Mouse (Mus musculus) cerebellum, adult 2 months (tissue): Measurements from ENCODE around the gene Ube2q2. TPM values are rescaled to one million over a fixed set of nuclear protein-coding genes. Genes with fewer than 3 reads are reported as not detected.

Source experiments
- DNase-seq, 2 experiments: peaks; one replicate each; pipeline ENCODE4 v3.0.0; 2021
- H3K27ac ChIP-seq: fragments of 200-500 bp; 2 replicates; pipeline ENCODE4 v1.5.1; 2012; ENCODE audit warnings: low read length, control low read depth, inconsistent platforms; ENCODE audit not compliant: insufficient read depth
- H3K27me3 ChIP-seq: fragments of 200-500 bp; 2 replicates; pipeline ENCODE4 v1.6.1; 2012; ENCODE audit warnings: inconsistent platforms, mild to moderate bottlenecking, low read length, moderate library complexity; ENCODE audit not compliant: control insufficient read depth, insufficient read depth
- H3K4me1 ChIP-seq: fragments of 200-500 bp; 2 replicates; pipeline ENCODE4 v1.6.1; 2011; ENCODE audit warnings: low read length; ENCODE audit not compliant: control insufficient read depth, insufficient read depth
- H3K4me3 ChIP-seq: fragments of 200-500 bp; replicated peaks from 2 replicates; pipeline ENCODE3; 2011; ENCODE audit warnings: mild to moderate bottlenecking, low read depth, low read length, control low read depth; ENCODE audit not compliant: insufficient read depth
- CTCF ChIP-seq: fragments of 200-500 bp; IDR thresholded peaks from 2 replicates; pipeline ENCODE4 v1.5.1; 2011; ENCODE audit warnings: low read depth, mild to moderate bottlenecking, control low read depth, low read length, moderate library complexity, borderline replicate concordance; ENCODE audit not compliant: insufficient read depth
- POLR2A ChIP-seq: fragments of 200-500 bp; IDR thresholded peaks from 2 replicates; pipeline ENCODE4 v1.6.1; 2011; ENCODE audit warnings: low read length, control low read depth, borderline replicate concordance; ENCODE audit not compliant: insufficient read depth
- WGBS: fragments of 180-500 bp; shearing (Covaris S2); methylation state at CpG from one replicate; pipeline ENCODE4 v1.1.7; 2018; 5-methylcytosine and 5-hydroxymethylcytosine counted together
- polyA plus RNA-seq: library from polyadenylated mRNA; depleted of rRNA; stranded (reverse); fragments of >200 nt; gene quantifications from 2 replicates; pipeline ENCODE4 v1.2.3, GENCODE M21; 2012

Ube2q2 gene
- polyA plus RNA-seq, 1 experiment = 54.9 TPM

DNA sequence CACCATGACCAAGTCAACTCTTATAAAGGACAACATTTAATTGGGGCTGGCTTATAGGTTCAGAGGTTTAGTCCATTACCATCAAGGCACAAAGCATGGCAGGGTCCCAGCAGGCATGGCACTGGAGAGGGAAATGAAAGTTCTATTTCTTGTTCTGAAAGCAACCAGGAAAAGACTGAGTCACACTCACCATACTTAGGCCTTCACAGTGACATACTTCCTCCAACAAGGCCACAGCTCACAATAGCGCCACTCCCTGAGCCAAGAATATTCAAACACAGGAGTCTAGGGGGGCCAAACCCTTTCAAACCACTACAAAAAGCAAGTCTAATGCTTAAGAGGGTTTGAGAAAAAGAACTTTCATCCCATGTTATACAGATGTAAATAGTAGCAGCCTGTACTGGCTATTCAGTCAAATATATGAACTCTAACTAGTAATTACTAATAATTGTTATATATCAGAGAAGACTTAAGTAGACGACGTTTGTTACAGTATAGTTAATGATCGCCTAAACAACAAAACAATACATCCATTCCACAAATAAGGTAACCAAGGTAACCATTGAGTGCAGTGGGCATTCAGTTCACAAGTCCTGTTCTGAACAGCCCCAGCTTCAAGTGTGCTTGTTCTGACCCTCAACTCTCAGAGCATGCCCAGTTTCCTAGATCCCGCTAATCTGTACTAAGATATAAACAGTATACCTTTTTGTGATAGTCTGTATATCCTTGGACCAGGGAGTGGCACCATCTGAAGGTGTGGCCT lies 31.2 kb upstream of the Ube2q2 start:
- Histone ChIP-seq H3K27me3 (no peaks in the 10 kb centered on the region), H3K4me1 (no peaks in the 10 kb centered on the region), H3K27ac (no peak overlapping the region), H3K4me3 (no peak overlapping the region)
- DNase-seq = no peak
- WGBS = 94% methylated on average over 5 of the region's 5 CpGs
- TF ChIP-seq POLR2A (no peak), CTCF (no peak)

DNA sequence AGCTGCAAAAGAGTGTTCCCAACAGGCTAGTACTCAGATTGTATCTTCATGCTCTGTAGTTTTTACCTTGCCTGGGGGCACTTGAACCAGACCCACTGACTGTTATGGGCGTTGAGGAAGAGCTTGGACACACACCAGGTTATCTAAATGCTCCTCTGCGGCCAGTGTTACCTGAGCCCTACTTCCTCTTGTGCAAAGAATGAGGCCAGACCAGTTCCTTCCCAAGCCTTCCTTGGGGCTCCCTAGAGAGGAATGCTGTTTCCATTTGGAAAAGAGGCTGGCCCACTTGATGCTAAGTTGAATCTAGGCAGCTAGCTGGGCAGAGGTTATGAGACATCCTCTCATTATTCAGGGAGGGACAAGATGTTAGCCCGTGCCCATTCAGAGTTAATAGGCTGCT lies 26.1 kb upstream of the Ube2q2 start:
- TF ChIP-seq CTCF (no peak), POLR2A (no peak)
- DNase-seq = no peak
- Histone ChIP-seq H3K4me1 (no peaks in the 10 kb centered on the region), H3K27me3 (no peaks in the 10 kb centered on the region), H3K27ac (no peak overlapping the region), H3K4me3 (no peak overlapping the region)
- WGBS = 79% methylated on average over 3 of the region's 3 CpGs

DNA sequence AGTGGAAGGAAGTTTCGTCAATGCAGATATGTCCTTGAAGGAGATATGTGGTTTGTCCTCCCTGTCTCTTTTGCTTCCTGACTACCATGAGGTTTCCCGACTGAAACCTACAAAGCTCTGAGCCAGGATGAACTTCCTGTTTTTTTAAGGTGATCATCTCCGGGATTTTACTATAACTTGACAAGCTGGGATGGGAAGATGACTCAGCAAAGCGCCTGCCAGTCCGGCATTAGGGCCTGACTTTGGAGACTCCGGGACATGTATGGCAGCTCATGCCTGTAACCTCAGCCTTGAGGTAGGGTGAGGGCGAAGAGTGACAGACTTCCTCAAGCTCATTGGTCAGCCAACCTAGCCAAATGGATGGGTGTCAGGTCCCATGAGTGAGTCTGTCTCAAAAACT lies 22.9 kb upstream of the Ube2q2 start:
- DNase-seq = no peak
- TF ChIP-seq POLR2A = no peak
- no peak for TF ChIP-seq CTCF
- no peaks in the 10 kb centered on the region for H3K27me3 ChIP-seq
- no peak overlapping the region for H3K4me3 ChIP-seq
- H3K27ac ChIP-seq = no peak overlapping the region
- no peaks in the 10 kb centered on the region for H3K4me1 ChIP-seq
- 90% methylated on average over 7 of the region's 7 CpGs for WGBS

DNA sequence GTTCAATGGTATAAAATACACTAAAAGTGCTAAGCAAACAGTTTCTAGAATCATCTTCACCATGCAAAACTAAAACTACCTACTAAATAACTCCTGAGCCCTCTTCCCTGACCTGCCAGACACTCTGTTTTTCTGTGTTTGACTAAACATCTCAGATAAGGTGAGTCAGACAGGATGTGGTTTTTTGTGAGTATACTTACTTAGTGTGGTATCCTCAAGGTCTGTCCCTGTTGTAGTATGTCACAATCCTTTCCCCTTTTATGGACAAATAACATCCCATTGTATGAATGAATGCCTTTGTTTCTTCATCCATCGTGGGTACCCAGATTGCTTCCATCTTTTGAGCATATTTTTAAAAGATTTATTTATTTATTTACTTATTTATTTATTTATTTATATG lies 22.4 kb upstream of the Ube2q2 start:
- no peak for TF ChIP-seq POLR2A
- no peak for TF ChIP-seq CTCF
- H3K27me3 ChIP-seq = no peaks in the 10 kb centered on the region
- H3K4me1 ChIP-seq = no peaks in the 10 kb centered on the region
- 87% methylated on average over 1 of the region's 1 CpGs for WGBS
- H3K27ac ChIP-seq = no peak overlapping the region
- no peak overlapping the region for H3K4me3 ChIP-seq
- DNase-seq = no peak

DNA sequence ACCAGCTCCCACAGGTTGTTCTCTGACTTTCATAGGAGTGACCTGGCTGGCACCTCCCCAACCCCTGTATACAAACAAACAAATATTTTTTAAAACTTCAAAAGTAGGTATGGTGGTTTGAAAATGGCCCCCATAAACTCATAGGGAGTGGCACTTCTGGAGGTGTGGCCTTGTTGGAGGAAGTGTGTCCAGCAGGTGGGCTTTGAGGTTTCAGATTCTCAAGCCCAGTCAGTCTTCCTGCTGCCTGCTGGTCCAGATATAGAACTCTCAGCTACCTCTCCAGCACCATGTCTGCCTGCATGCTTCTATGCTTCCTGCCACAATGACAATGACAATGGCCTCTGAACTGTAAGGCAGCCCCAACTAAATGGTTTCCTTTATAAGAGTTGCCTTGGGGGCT lies 16.8 kb upstream of the Ube2q2 start:
- no peak for DNase-seq
- Histone ChIP-seq H3K4me1 (no peaks in the 10 kb centered on the region), H3K27me3 (no peaks in the 10 kb centered on the region), H3K4me3 (no peak overlapping the region), H3K27ac (no peak overlapping the region)
- no peak for TF ChIP-seq POLR2A
- TF ChIP-seq CTCF = no peak

DNA sequence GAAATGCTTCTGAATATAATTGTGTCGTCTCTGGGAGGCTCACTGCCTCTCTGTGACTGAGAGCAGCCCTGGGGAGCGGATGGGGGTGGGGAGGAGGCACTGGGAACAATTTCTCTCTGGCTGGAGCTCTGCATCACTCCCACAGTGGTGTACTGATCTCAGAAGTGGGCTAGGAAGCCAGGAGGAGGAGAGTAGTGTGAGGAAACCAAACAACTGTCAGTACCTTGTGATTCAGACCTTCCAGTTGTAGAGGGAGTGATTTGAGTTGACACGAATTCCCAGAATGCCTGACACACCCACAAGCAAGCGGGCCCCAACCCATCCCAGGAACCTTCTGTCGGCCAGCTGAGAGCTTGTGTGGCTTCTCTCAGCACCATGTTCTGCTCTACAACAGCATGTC lies 12.1 kb upstream of the Ube2q2 start:
- H3K27ac ChIP-seq = no peak overlapping the region
- H3K4me3 ChIP-seq = no peak overlapping the region
- H3K4me1 ChIP-seq = no peaks in the 10 kb centered on the region
- no peaks in the 10 kb centered on the region for H3K27me3 ChIP-seq
- no peak for TF ChIP-seq POLR2A
- no peak for TF ChIP-seq CTCF
- WGBS = 31% methylated on average over 5 of the region's 5 CpGs
- DNase-seq = no peak

DNA sequence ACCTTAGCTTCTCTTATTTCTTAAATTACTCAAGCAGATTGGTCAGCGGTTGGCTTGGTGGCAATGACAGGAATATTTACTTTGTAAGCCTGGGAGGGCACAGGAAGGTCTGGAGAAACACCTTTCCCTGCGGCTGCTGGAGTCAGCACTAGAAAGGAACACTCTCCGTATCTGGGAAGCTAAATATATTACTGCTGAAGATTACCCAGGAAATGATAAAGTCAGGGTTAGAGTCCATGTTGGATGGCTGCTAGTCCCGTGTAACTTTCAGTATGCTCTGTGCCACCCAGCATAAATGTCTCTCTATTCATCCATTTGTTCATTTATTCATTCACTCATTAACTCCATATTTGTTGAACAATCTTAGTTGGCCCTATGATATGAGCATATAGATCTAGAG lies 11.5 kb upstream of the Ube2q2 start:
- H3K27ac ChIP-seq = no peak overlapping the region
- no peak overlapping the region for H3K4me3 ChIP-seq
- 85% methylated on average over 4 of the region's 4 CpGs for WGBS
- no peaks in the 10 kb centered on the region for H3K4me1 ChIP-seq
- no peak for DNase-seq
- TF ChIP-seq POLR2A = no peak
- no peak for TF ChIP-seq CTCF
- no peaks in the 10 kb centered on the region for H3K27me3 ChIP-seq

DNA sequence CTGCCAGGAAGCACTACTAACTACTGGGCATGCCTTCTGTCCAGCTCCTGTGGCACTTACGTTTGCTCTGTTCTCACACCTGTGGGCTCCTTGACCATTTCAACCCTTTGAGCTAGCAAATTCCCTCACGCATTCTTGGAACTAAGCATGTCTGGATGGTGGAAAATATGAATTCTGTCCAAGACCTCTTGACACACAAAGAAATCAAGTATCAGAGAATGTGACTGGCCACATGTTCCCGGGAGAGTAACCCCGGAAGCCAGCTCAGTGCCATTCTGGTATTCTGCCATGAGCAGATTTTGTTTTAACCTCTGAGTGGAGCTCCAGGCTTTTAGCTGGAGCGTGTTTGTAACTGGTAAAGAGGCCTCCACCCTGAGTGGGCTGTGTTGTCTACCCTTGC lies 8.7 kb upstream of the Ube2q2 start:
- 18% methylated on average over 5 of the region's 5 CpGs for WGBS
- DNase-seq = no peak
- TF ChIP-seq POLR2A (no peak), CTCF (peak; percentile 29; the same call in 1 of the 2 replicates)

More for the DNA sequence above, 8.7 kb upstream of the Ube2q2 start:
- H3K4me1 ChIP-seq = no peaks in the 10 kb centered on the region
- H3K27me3 ChIP-seq = no peaks in the 10 kb centered on the region
- H3K27ac ChIP-seq = no peak overlapping the region
- no peak overlapping the region for H3K4me3 ChIP-seq
